8 mouse cellular contexts compared by ENCODE assay signal in the genomic region with DNA sequence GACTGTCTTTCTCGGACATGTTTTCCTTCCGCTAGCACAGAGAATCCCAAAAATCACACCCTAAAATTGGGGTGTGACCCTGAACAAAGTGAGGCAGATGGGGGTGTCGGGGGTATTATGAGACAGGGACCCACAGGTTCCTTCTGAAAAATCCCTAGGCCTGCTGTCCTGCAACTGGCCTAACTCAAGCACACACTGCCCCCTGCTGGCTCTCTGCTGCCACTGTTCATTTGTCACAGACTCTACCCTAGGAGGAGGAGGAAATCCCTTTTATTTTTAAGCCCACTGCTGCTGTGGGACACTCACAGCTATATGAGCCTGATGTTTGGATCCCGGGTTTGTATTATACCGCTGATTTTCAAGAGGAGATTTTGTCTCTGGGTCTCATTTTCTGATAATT. TPM values are rescaled to one million over a fixed set of nuclear protein-coding genes. Genes with fewer than 3 reads are reported as not detected.
DNase-seq lines count a peak whose midpoint lies in the region; ATAC-seq and TF ChIP-seq lines count a peak whose summit lies in the region.

No protein-coding gene starts in this region.

- peak; percentile 67 for ATAC-seq in granulocyte monocyte progenitor cell, adult 5-6 weeks (replicated peaks; ENCODE audit: poor library complexity, severe bottlenecking)
- ATAC-seq in kidney, embryonic 14.5 days (ENCODE audit: low FRiP score, low TSS enrichment), result peak; percentile 82
- ATAC-seq in limb, embryonic 13.5 days (ENCODE audit: low FRiP score, low read depth), result peak; percentile 52; the same call in 1 of the 2 replicates
- no peak for ATAC-seq in midbrain, postnatal 0 days (ENCODE audit: low FRiP score)

- DNase-seq in 3T3-L1 (ENCODE audit: low read depth, low spot score), result peak; percentile 89
- DNase-seq in adrenal gland, adult 8-10 months, result peak; percentile 47
- DNase-seq in embryo, embryonic 11.5 days (ENCODE audit: low read depth, low spot score), result peak; percentile 59
- peak; percentile 84 for DNase-seq in midbrain, postnatal 0 days (ENCODE audit: low spot score)
- DNase-seq in spleen, postnatal 10 days (ENCODE audit: low spot score in 2 of 2), result peak; percentile 51 to 82

- 47% methylated on average over 5 of the region's 5 CpGs for WGBS in kidney, embryonic 14.5 days
- 44% methylated on average over 5 of the region's 5 CpGs for WGBS in limb, embryonic 13.5 days
- WGBS in midbrain, postnatal 0 days, result 38% methylated on average over 5 of the region's 5 CpGs

- H3K36me3 ChIP-seq in kidney, embryonic 14.5 days (ENCODE audit: control insufficient read depth, insufficient read depth, low read length), result no peaks in the 10 kb centered on the region
- peaks cover 13% of the 10 kb centered on the region for H3K36me3 ChIP-seq in limb, embryonic 13.5 days
- 0 out of 2 replicates have a peak, but pooled peaks cover 7% of the 10 kb centered on the region for H3K36me3 ChIP-seq in midbrain, postnatal 0 days (ENCODE audit: insufficient read depth, low read length)

- H3K4me2 ChIP-seq in kidney, embryonic 14.5 days (replicated peaks; ENCODE audit: low read depth, low read length), result no peak overlapping the region
- H3K4me2 ChIP-seq in limb, embryonic 13.5 days (replicated peaks), result no peak overlapping the region
- no peak overlapping the region for H3K4me2 ChIP-seq in midbrain, postnatal 0 days (ENCODE audit: low read depth, low read length, poor library complexity, severe bottlenecking)

- H3K4me3 ChIP-seq in kidney, embryonic 14.5 days (ENCODE audit: low read length), result no peak overlapping the region
- H3K4me3 ChIP-seq in limb, embryonic 13.5 days, result no peak overlapping the region
- no peak overlapping the region for H3K4me3 ChIP-seq in midbrain, postnatal 0 days (ENCODE audit: low read depth, low read length)

- TF ChIP-seq CTCF in midbrain, postnatal 0 days (IDR thresholded peaks at IDR 0.05), result peak; percentile 86

- 0 out of 2 replicates have a peak, but pooled peaks cover 2% of the 10 kb centered on the region for H3K9me3 ChIP-seq in kidney, embryonic 14.5 days (ENCODE audit: control insufficient read depth, low read length)
- H3K9me3 ChIP-seq in limb, embryonic 13.5 days, result peaks cover 11% of the 10 kb centered on the region; the same call in 1 of the 2 replicates
- H3K9me3 ChIP-seq in midbrain, postnatal 0 days (ENCODE audit: low read length), result no peaks in the 10 kb centered on the region

- H3K27me3 ChIP-seq in kidney, embryonic 14.5 days (ENCODE audit: control insufficient read depth, insufficient read depth, low read length), result no peaks in the 10 kb centered on the region
- no peaks in the 10 kb centered on the region for H3K27me3 ChIP-seq in limb, embryonic 13.5 days
- no peaks in the 10 kb centered on the region for H3K27me3 ChIP-seq in midbrain, postnatal 0 days (ENCODE audit: insufficient read depth, low read length)

- H3K9ac ChIP-seq in kidney, embryonic 14.5 days (ENCODE audit: low read depth, low read length), result no peak overlapping the region
- H3K9ac ChIP-seq in limb, embryonic 13.5 days, result no peak overlapping the region
- no peak overlapping the region for H3K9ac ChIP-seq in midbrain, postnatal 0 days (replicated peaks; ENCODE audit: low read length, poor library complexity, severe bottlenecking)

- no peaks in the 10 kb centered on the region for H3K4me1 ChIP-seq in kidney, embryonic 14.5 days (ENCODE audit: control insufficient read depth, insufficient read depth, low read length)
- no peaks in the 10 kb centered on the region for H3K4me1 ChIP-seq in limb, embryonic 13.5 days
- no peaks in the 10 kb centered on the region for H3K4me1 ChIP-seq in midbrain, postnatal 0 days (ENCODE audit: insufficient read depth, low read length)

- H3K27ac ChIP-seq in kidney, embryonic 14.5 days (ENCODE audit: low read depth, low read length), result no peak overlapping the region
- no peak overlapping the region for H3K27ac ChIP-seq in limb, embryonic 13.5 days
- no peak overlapping the region for H3K27ac ChIP-seq in midbrain, postnatal 0 days (ENCODE audit: low read depth, low read length)

RNA-seq across cellular contexts. Expression of a gene that starts 28.6 kb away (rescaled TPM):
- total RNA-seq in adrenal gland, adult 8-10 months (2022), result 100 to 1,000 TPM in 2 of 4 experiments, 10 to 100 TPM in 2; 81.6 to 125 (median 103) TPM
- total RNA-seq in granulocyte monocyte progenitor cell, adult 5-6 weeks (2014; fragmentation: Nextera tagmentation), result 11.2 and 15.4 TPM in 2 replicates
- 11.7 and 12.6 TPM in 2 replicates for total RNA-seq in granulocyte monocyte progenitor cell, adult 5-6 weeks (2017)
- polyA plus RNA-seq in kidney, embryonic 14.5 days (2014; fragmentation: Nextera tagmentation; extraction: Ambion mirVana), result 16.9 and 25.2 TPM in 2 replicates
- 19.4 and 20.7 TPM in 2 replicates for polyA plus RNA-seq in limb, embryonic 13.5 days (2015; fragmentation: Nextera tagmentation; extraction: Ambion mirVana)
- total RNA-seq in midbrain, postnatal 0 days (2014; rRNA removed), result 36.6 and 45.8 TPM in 2 replicates
- 42.1 and 48.1 TPM in 2 replicates for polyA plus RNA-seq in midbrain, postnatal 0 days (2015; fragmentation: Nextera tagmentation; extraction: Ambion mirVana)

RNA-seq across cellular contexts. Expression of a gene that starts 30.9 kb away (rescaled TPM):
- total RNA-seq in adrenal gland, adult 8-10 months (2022), result 100 to 1,000 TPM in 2 of 4 experiments, 10 to 100 TPM in 2; 71.6 to 149 (median 92.8) TPM
- total RNA-seq in granulocyte monocyte progenitor cell, adult 5-6 weeks (2014; fragmentation: Nextera tagmentation), result 45.2 and 50.6 TPM in 2 replicates
- 13.5 and 17.9 TPM in 2 replicates for total RNA-seq in granulocyte monocyte progenitor cell, adult 5-6 weeks (2017)
- 51.7 and 51.8 TPM in 2 replicates for polyA plus RNA-seq in kidney, embryonic 14.5 days (2014; fragmentation: Nextera tagmentation; extraction: Ambion mirVana)
- 49.0 and 54.0 TPM in 2 replicates for polyA plus RNA-seq in limb, embryonic 13.5 days (2015; fragmentation: Nextera tagmentation; extraction: Ambion mirVana)
- 21.5 and 21.7 TPM in 2 replicates for total RNA-seq in midbrain, postnatal 0 days (2014; rRNA removed)
- polyA plus RNA-seq in midbrain, postnatal 0 days (2015; fragmentation: Nextera tagmentation; extraction: Ambion mirVana), result 29.6 and 31.3 TPM in 2 replicates

RNA-seq across cellular contexts. Expression of a gene that starts 49.6 kb away (rescaled TPM):
- total RNA-seq in adrenal gland, adult 8-10 months (2022), result 10 to 100 TPM in 1 of 4 experiments, 1 to 10 TPM in 3; 3.3 to 10.8 (median 4.8) TPM
- total RNA-seq in granulocyte monocyte progenitor cell, adult 5-6 weeks (2014; fragmentation: Nextera tagmentation), result not detected in 2 replicates
- not detected in 2 replicates for total RNA-seq in granulocyte monocyte progenitor cell, adult 5-6 weeks (2017)
- 2.1 and 3.3 TPM in 2 replicates for polyA plus RNA-seq in kidney, embryonic 14.5 days (2014; fragmentation: Nextera tagmentation; extraction: Ambion mirVana)
- polyA plus RNA-seq in limb, embryonic 13.5 days (2015; fragmentation: Nextera tagmentation; extraction: Ambion mirVana), result 0.95 and 1.1 TPM in 2 replicates
- 30.6 and 34.9 TPM in 2 replicates for total RNA-seq in midbrain, postnatal 0 days (2014; rRNA removed)
- polyA plus RNA-seq in midbrain, postnatal 0 days (2015; fragmentation: Nextera tagmentation; extraction: Ambion mirVana), result 10.9 and 11.4 TPM in 2 replicates

Comparison
In these comparisons a context has a peak if more than half of its experiments do, and no peak if none do; other contexts are left out.
1. RNA of a gene that starts 49.6 kb away (total RNA-seq): 30.6 to 34.9 TPM in midbrain, postnatal 0 days and 3.3 to 10.8 TPM in adrenal gland, adult 8-10 months; not detected in granulocyte monocyte progenitor cell, adult 5-6 weeks; every median in the first group is over 4 times any median in the second.
2. Peak in every context shown above with its lines, with median percentiles within 50 percentile points of each other: DNase-seq.